9 mouse cellular contexts compared by ENCODE assay signal in genomic region chr1:88847333-88848091, GRCm38 (mm10).
DNase-seq lines count a peak whose midpoint lies in the region; ATAC-seq lines count a peak whose summit lies in the region.
"Had no signal": no experiment of that assay in that cellular context is flagged by ENCODE, and none has a peak within 500 bp of the region (broad histone marks: within the 10 kb centered on the region; RNA-seq: fewer than 3 reads in every experiment).

No protein-coding gene starts in this region.

- H3K36me3 ChIP-seq in hindbrain, embryonic 12.5 days = no peaks in the 10 kb centered on the region
- H3K36me3 ChIP-seq in midbrain, embryonic 14.5 days (ENCODE audit: control insufficient read depth, insufficient read depth, low read length) = no peaks in the 10 kb centered on the region

- no peak overlapping the region for H3K9ac ChIP-seq in hindbrain, embryonic 12.5 days
- H3K9ac ChIP-seq in midbrain, embryonic 14.5 days (replicated peaks; ENCODE audit: low read length) = no peak overlapping the region; the same call in 1 of the 2 replicates

- 36% methylated on average over 16 of the region's 16 CpGs for WGBS in hindbrain, embryonic 12.5 days
- 38% methylated on average over 16 of the region's 16 CpGs for WGBS in midbrain, embryonic 14.5 days

- H3K4me3 ChIP-seq in hindbrain, embryonic 12.5 days = no peak overlapping the region
- H3K4me3 ChIP-seq in midbrain, embryonic 14.5 days (replicated peaks; ENCODE audit: low read depth, low read length) = no peak overlapping the region
- H3K4me3 ChIP-seq: left cerebral cortex, adult 2 months had no signal

- no peaks in the 10 kb centered on the region for H3K27me3 ChIP-seq in hindbrain, embryonic 12.5 days
- H3K27me3 ChIP-seq in midbrain, embryonic 14.5 days (ENCODE audit: control insufficient read depth, insufficient read depth, low read length) = no peaks in the 10 kb centered on the region

- no peaks in the 10 kb centered on the region for H3K9me3 ChIP-seq in hindbrain, embryonic 12.5 days (replicated peaks)
- H3K9me3 ChIP-seq in midbrain, embryonic 14.5 days (ENCODE audit: control insufficient read depth, low read length) = no peaks in the 10 kb centered on the region

- peak; percentile 88 for ATAC-seq in hindbrain, embryonic 12.5 days (ENCODE audit: low FRiP score)
- no peak; the same call in 1 of the 2 replicates for ATAC-seq in midbrain, embryonic 14.5 days (ENCODE audit: low FRiP score, low TSS enrichment)

- H3K4me2 ChIP-seq in hindbrain, embryonic 12.5 days (replicated peaks) = no peak overlapping the region
- H3K4me2 ChIP-seq in midbrain, embryonic 14.5 days (ENCODE audit: low read length) = peak overlapping the region; percentile 10

- peak; percentile 70 for DNase-seq in cerebellum, adult 11-12 months
- DNase-seq in cerebellum, postnatal 10 days = peak; percentile 61 to 65
- peak; percentile 72 for DNase-seq in midbrain, embryonic 14.5 days
- no peak for DNase-seq in thymus, postnatal 14 days
- no peak for DNase-seq in thymus, adult 18-20 months
- no peak for DNase-seq in adrenal gland, postnatal 25 days
- no peak for DNase-seq in layer of hippocampus, adult 9-10 months (ENCODE audit: low spot score)

- peak overlapping the region; percentile 85 for H3K27ac ChIP-seq in hindbrain, embryonic 12.5 days
- peak overlapping the region; percentile 68 for H3K27ac ChIP-seq in midbrain, embryonic 14.5 days (replicated peaks; ENCODE audit: low read depth, low read length)
- H3K27ac ChIP-seq: left cerebral cortex, adult 2 months had no signal

- peaks cover 20% of the 10 kb centered on the region for H3K4me1 ChIP-seq in hindbrain, embryonic 12.5 days
- peaks cover 15% of the 10 kb centered on the region for H3K4me1 ChIP-seq in midbrain, embryonic 14.5 days (ENCODE audit: control insufficient read depth, insufficient read depth, low read length)

Comparison
In these comparisons a context has a peak if more than half of its experiments do, and no peak if none do; other contexts are left out.
1. DNase-seq: peak in cerebellum, adult 11-12 months (single experiment), cerebellum, postnatal 10 days (2 of 2) and midbrain, embryonic 14.5 days (single experiment); none in thymus, postnatal 14 days (single experiment), thymus, adult 18-20 months (0 of 2), adrenal gland, postnatal 25 days (single experiment) and layer of hippocampus, adult 9-10 months (single experiment).